Mouse (Mus musculus) limb, embryonic 11.5 days (tissue): Measurements from ENCODE around the gene Slc30a7. TPM values are rescaled to one million over a fixed set of nuclear protein-coding genes. Genes with fewer than 3 reads are reported as not detected.
A peak's percentile ranks its signal among the peaks of the same experiment; 100 is the strongest.

Experiments
- ATAC-seq: fragments of 200-750 bp; cut with Nextera tagmentation; 2 replicates; pipeline ENCODE4 v1.8.0; 2017; ENCODE audit warnings: low read depth; ENCODE audit not compliant: insufficient number of reproducible peaks, low FRiP score, low TSS enrichment
- DNase-seq: peaks from one replicate; pipeline ENCODE4 v3.0.0-alpha.2; 2015; ENCODE audit warnings: low spot score
- H3K27ac ChIP-seq: fragments of 300-500 bp; sonication (generic); replicated peaks from 2 replicates; pipeline ENCODE4 v1.5.1; 2014; ENCODE audit warnings: low read depth, mild to moderate bottlenecking, low read length
- H3K27me3 ChIP-seq: fragments of 300-500 bp; sonication (generic); 2 replicates; pipeline ENCODE4 v1.6.1; 2014; ENCODE audit warnings: mild to moderate bottlenecking, low read length, mixed read lengths; ENCODE audit not compliant: control insufficient read depth, insufficient read depth
- H3K36me3 ChIP-seq: fragments of 300-500 bp; sonication (generic); 2 replicates; pipeline ENCODE4 v1.6.1; 2014; ENCODE audit warnings: mild to moderate bottlenecking, low read length, moderate library complexity, mixed read lengths; ENCODE audit not compliant: control insufficient read depth, insufficient read depth
- H3K4me1 ChIP-seq: fragments of 300-500 bp; sonication (generic); 2 replicates; pipeline ENCODE4 v1.6.1; 2014; ENCODE audit warnings: low read length, mixed read lengths; ENCODE audit not compliant: control insufficient read depth, insufficient read depth
- H3K4me2 ChIP-seq: fragments of 300-500 bp; sonication (generic); 2 replicates; pipeline ENCODE4 v1.6.1; 2014; ENCODE audit warnings: low read depth, mild to moderate bottlenecking, moderate library complexity; ENCODE audit not compliant: severe bottlenecking
- H3K4me3 ChIP-seq: fragments of 300-500 bp; sonication (generic); 2 replicates; pipeline ENCODE4 v1.5.1; 2014; ENCODE audit warnings: low read depth, low read length
- H3K9ac ChIP-seq: fragments of 300-500 bp; sonication (generic); 2 replicates; pipeline ENCODE4 v1.6.1; 2014; ENCODE audit warnings: mild to moderate bottlenecking, low read length
- H3K9me3 ChIP-seq: fragments of 300-500 bp; sonication (generic); 2 replicates; pipeline ENCODE4 v1.6.1; 2016; ENCODE audit warnings: low read length; ENCODE audit not compliant: control insufficient read depth
- WGBS: fragments of 180-500 bp; shearing (Covaris S2); extraction: QIAGEN DNeasy Blood & Tissue Kit; methylation state at CpG from one replicate; pipeline ENCODE4 v1.1.7; 2014; 5-methylcytosine and 5-hydroxymethylcytosine counted together
- polyA plus RNA-seq: library from polyadenylated mRNA; unstranded; fragments of >200 nt; fragmentation: Nextera tagmentation; extraction: Ambion mirVana; gene quantifications from 2 replicates; pipeline ENCODE4 v1.2.1, GENCODE M21; 2014

The Slc30a7 gene
- 31.6 and 35.5 TPM in 2 replicates for polyA plus RNA-seq

DNA sequence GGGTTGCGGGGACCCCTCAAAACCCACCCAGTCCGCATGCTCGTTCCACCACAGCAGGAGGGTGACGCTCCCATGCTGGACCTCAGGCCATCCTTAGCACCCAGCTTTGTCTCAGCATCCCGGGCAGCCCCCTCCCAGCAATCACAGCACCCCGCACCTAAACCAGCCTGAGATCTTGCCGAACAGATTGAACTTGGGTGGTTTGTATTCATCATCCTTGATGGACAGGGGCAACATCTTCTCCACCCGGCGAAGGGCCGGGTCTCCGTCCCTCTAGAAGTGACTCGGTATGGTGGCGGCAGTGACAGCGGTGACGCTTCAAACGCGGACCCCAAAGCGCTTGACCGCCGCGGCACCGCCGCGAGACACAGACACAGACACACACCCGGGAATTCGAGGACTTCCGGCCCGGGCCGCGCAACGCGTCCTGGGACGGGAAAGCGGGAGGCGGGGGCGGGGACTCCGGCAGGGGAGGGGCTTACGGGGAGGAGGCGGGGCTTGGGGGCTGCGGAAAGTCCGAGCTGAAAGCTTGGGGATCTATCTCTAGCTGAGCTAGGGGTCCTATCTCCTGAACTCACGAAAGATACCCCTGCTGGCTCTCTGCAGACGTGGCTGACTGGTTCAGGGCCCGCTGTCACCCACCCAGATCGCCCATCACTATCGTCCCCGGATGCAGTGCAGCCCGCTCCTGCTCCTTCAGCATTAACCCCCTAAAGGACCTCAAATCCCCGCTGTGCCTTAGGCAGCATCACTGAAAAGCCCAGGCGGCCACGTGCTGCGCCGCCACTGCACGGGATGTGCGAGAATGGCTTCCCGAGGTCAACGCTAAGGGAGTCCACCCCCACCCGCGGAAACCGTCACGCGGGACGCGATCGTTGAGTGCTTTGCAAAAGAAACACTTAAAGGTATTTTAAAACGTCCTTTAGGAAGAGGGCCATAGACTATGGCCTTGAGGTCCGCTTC lies at the start of gene Slc30a7, which contains the start of gene Extl2:
Slc30a7 (minus strand) TSS at position 429 of the 963 bp plus-strand sequence.
Extl2 (plus strand) TSS at position 485 of the 963 bp plus-strand sequence.
- H3K4me1 ChIP-seq, result no peaks in the 10 kb centered on the region; the same call in 1 of the 2 replicates
- peak within 1 kb of the TSS; percentile 61 for H3K27ac ChIP-seq
- peak within 1 kb of the TSS; percentile 96 for H3K4me2 ChIP-seq
- peaks cover 3% of the 10 kb centered on the region; the same call in 1 of the 2 replicates for H3K36me3 ChIP-seq
- ATAC-seq (peak; percentile 90), DNase-seq (peak; percentile 85)
- H3K9me3 ChIP-seq, result no peaks in the 10 kb centered on the region
- H3K27me3 ChIP-seq, result no peaks in the 10 kb centered on the region
- WGBS, result under 1% methylated on average over 67 of the region's 67 CpGs
- H3K9ac ChIP-seq, result peak within 1 kb of the TSS; percentile 63
- H3K4me3 ChIP-seq, result peak within 1 kb of the TSS; percentile 67

DNA sequence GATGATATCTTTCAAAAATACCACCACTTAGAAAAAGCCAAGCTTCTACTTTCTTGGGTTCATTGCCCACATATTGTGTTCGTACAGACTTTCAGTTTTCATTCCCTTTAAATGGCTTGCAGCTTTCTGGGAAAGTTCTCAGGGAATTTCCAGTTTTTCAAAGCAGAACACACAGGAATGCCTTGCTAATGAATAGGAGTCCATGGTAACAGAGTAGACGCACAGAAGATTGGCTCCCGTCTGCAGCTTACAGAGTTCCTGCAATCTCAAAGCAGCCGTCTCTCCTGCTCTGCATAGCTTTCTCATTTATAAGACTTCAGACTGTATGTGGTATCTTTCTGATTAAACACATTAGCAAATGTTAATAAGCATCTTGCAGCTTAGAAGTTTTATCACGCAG lies 39.8 kb upstream of the Slc30a7 start:
- H3K9me3 ChIP-seq, result no peaks in the 10 kb centered on the region

DNA sequence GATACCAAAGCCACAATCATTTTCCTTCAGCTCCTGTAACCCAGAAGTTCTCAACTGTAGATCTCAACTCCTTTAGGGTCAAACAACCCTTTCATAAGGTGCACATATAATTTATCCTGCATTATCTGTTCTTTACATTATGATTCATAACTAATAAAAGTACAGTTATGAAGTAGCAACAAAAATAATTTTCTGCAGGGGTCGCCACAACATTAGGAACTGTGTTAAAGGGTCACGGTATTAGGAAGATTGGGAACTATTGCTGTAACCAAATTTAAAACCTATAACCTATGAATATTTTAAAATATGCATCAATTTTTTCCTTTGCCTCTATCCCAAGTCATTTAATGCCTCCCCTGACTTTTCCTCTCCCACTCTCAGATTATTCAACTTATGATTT lies 38.8 kb upstream of the Slc30a7 start:
- H3K4me3 ChIP-seq, result no peak overlapping the region
- H3K4me1 ChIP-seq, result no peaks in the 10 kb centered on the region
- H3K9me3 ChIP-seq, result no peaks in the 10 kb centered on the region
- no peaks in the 10 kb centered on the region for H3K27me3 ChIP-seq
- H3K27ac ChIP-seq, result no peak overlapping the region
- no peak for DNase-seq
- no peak overlapping the region for H3K9ac ChIP-seq
- ATAC-seq, result no peak
- H3K36me3 ChIP-seq, result no peaks in the 10 kb centered on the region
- WGBS, result 78% methylated on average over 2 of the region's 2 CpGs
- no peak overlapping the region for H3K4me2 ChIP-seq

More for the DNA sequence above, 39.8 kb upstream of the Slc30a7 start:
- Histone ChIP-seq H3K27ac (no peak overlapping the region), H3K4me3 (no peak overlapping the region), H3K9ac (no peak overlapping the region), H3K4me1 (no peaks in the 10 kb centered on the region), H3K27me3 (no peaks in the 10 kb centered on the region), H3K36me3 (no peaks in the 10 kb centered on the region), H3K4me2 (no peak overlapping the region)
- ATAC-seq (no peak), DNase-seq (no peak)
- WGBS, result 71% methylated on average over 5 of the region's 5 CpGs

DNA sequence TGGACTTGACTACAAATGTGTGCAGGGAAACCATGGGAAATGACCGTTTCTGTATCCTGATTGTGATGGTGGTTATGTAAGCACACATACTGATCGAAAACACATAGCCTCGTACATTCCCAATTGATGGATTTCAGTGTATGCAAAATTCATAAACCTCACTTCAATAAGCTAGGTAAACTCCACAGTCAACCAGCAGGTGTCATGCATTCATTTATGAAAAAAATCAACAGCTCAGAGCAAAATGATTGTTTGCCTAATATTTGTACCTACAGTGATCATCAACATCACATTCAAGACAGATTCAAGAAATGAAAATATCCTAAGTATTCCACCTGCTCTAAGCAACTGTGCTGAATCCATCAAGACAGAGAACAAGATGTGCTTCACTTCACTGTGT lies 33.6 kb upstream of the Slc30a7 start:
- no peaks in the 10 kb centered on the region for H3K9me3 ChIP-seq
- no peaks in the 10 kb centered on the region for H3K27me3 ChIP-seq
- H3K9ac ChIP-seq, result no peak overlapping the region
- no peaks in the 10 kb centered on the region for H3K36me3 ChIP-seq
- no peak for ATAC-seq
- DNase-seq, result no peak
- H3K27ac ChIP-seq, result no peak overlapping the region
- WGBS, result 85% methylated on average over 3 of the region's 3 CpGs
- no peak overlapping the region for H3K4me2 ChIP-seq
- H3K4me3 ChIP-seq, result no peak overlapping the region
- no peaks in the 10 kb centered on the region for H3K4me1 ChIP-seq

DNA sequence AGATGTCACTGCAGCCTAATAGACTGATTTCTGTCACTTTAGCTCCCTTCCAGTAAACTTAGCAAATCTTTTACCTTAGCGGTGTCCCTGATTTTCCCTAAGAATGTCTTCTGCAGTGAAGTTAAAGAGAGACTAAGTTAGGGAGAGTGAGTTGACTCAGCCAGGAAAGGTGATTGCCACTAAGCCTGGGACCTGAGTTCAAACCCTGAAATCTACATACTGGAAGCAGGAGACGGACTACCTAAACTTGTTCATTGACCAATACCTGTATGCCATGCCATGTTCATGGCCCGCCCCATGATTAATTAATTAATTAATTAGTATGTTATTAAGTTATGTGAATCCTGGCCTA lies 26.6 kb upstream of the Slc30a7 start:
- DNase-seq, result peak; percentile 23
- no peak overlapping the region for H3K27ac ChIP-seq
- ATAC-seq, result peak; percentile 21; the same call in 1 of the 2 replicates
- no peak overlapping the region for H3K9ac ChIP-seq
- no peaks in the 10 kb centered on the region for H3K27me3 ChIP-seq
- peaks cover 5% of the 10 kb centered on the region; the same call in 1 of the 2 replicates for H3K4me1 ChIP-seq
- no peak overlapping the region for H3K4me2 ChIP-seq
- no peak overlapping the region for H3K4me3 ChIP-seq
- WGBS, result 63% methylated on average over 3 of the region's 3 CpGs
- H3K36me3 ChIP-seq, result no peaks in the 10 kb centered on the region
- no peaks in the 10 kb centered on the region for H3K9me3 ChIP-seq

DNA sequence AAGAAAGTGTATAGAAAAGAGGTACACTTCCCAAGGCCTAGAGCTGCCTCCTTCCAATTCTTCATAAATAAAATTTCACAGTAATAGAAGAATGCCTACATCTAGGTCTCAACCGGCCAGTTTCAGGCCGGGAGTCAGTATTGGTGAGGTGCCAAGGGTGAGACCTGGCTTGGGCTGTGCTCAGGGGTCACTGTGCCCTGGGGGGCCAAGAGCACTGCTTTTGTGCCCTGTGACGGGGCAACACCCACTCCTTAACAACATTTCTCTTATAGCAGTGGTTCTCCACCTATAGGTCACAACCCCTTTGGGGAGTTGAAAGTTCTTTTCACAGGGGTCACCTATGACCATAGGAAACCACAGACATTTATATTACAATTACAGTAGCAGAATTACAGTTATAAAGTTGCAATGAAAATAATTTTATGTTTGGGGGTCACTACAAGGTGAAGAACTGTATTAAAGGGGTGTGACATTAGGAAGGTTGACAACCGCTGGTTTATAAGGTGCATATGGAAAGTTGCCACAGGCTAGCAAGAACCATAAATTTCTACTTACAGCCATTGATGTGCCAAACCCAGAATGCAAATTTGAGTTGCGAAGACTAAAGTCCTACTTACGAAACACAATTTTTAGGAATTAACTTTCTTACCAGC lies 26.1 kb upstream of the Slc30a7 start:
- 51% methylated on average over 6 of the region's 6 CpGs for WGBS
- no peaks in the 10 kb centered on the region for H3K36me3 ChIP-seq
- no peaks in the 10 kb centered on the region for H3K27me3 ChIP-seq
- no peak overlapping the region for H3K4me2 ChIP-seq
- no peak overlapping the region for H3K9ac ChIP-seq
- no peak overlapping the region for H3K27ac ChIP-seq
- no peak for ATAC-seq
- peaks cover 5% of the 10 kb centered on the region; the same call in 1 of the 2 replicates for H3K4me1 ChIP-seq
- no peak for DNase-seq
- H3K9me3 ChIP-seq, result no peaks in the 10 kb centered on the region
- no peak overlapping the region for H3K4me3 ChIP-seq

DNA sequence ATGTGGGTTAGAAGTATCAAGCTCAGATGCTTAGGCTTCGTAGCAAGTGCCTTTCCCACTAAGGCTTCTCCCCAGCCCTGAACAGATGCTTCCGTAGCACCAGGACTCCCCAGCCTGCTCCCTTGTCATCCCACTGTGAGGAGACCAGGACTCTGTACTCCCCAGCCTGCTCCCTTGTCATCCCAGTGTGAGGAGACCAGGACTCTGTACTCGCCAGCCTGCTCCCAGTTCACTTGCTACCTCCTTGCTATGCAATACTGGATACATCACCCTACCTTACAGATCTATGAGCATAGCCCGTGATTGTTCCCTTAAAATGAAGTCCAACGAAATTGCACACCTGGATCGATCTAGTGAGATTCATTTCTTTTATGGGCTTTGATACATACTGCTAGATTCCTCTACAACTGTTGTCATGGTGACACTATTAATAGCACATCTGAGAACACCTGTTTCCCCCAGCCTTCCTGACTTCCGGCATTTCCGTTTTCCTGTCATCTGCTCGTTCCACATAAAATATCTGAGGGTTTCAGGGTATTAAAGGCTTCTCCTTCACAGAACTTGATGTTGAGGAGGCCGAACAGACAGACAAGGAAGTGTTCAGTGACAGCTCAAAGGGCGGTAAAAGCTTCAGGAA lies 23.1 kb upstream of the Slc30a7 start:
- Histone ChIP-seq H3K27ac (no peak overlapping the region), H3K9ac (no peak overlapping the region), H3K4me3 (no peak overlapping the region), H3K4me2 (no peak overlapping the region), H3K27me3 (no peaks in the 10 kb centered on the region), H3K4me1 (peaks cover 5% of the 10 kb centered on the region; the same call in 1 of the 2 replicates), H3K36me3 (0 out of 2 replicates have a peak, but pooled peaks cover 2% of the 10 kb centered on the region), H3K9me3 (no peaks in the 10 kb centered on the region)
- DNase-seq, result no peak
- WGBS, result 61% methylated on average over 11 of the region's 11 CpGs
- no peak for ATAC-seq

DNA sequence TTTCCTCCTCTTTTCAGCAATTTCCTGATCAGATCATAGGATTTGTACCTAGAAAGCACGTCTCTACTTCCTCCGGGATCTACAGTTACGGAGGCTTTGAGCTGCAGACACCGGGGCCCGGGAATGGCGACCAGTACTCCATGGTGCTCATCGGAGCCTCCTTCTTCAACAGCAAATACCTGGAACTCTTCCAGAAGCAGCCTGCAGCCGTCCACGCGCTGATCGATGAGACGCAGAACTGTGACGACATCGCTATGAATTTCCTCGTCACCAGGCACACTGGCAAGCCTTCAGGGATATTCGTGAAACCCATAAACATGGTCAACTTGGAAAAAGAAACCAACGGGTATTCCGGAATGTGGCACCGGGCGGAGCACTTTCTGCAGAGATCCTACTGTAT lies 19.8 kb upstream of the Slc30a7 start:
- H3K36me3 ChIP-seq, result 0 out of 2 replicates have a peak, but pooled peaks cover 2% of the 10 kb centered on the region
- no peak overlapping the region for H3K4me2 ChIP-seq
- DNase-seq (no peak), ATAC-seq (no peak)
- 87% methylated on average over 20 of the region's 20 CpGs for WGBS
- no peaks in the 10 kb centered on the region for H3K9me3 ChIP-seq
- no peak overlapping the region for H3K4me3 ChIP-seq
- no peak overlapping the region for H3K27ac ChIP-seq
- no peak overlapping the region for H3K9ac ChIP-seq
- H3K4me1 ChIP-seq, result peaks cover 5% of the 10 kb centered on the region; the same call in 1 of the 2 replicates
- no peaks in the 10 kb centered on the region for H3K27me3 ChIP-seq
